Mouse (Mus musculus): ENCODE measurements around the gene Rnf144a.
"Not testable (repeated sequence)": the region's sequence is repeated elsewhere in the genome, so short reads cannot be mapped to it uniquely, and the experiment has no call there.

Rnf144a gene

DNA sequence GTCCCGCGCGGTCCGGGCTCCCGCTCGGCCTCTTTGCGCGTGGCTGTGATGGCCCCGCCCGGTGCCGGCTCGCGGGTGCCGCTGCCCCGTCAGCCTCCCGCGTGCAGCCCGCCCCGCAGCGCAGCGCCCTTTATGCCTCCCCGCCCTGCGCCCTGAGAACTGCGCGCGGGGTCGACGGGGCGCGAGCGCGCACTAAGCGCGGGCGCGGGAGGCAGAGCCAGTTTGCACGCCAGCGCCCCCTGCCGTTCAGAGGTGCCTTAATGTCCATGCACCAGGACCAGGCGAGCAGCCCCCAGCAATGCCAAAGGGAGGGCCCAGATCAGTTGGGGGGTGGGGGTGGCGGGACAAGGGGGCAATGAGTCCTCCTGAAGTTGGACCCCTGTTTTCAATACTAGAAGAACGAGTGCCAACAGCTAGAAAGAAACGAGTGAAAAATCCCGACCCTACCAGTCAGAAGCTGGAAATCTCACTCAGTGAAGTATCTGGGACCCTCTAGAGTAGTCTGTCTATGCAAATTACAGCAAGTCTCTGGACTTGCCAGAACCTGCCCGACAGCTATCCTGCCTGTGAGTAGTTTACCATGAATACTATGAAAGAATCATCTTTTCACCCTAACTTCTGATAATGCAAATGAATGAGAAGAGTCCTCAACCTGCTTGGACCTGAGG, at the start of gene Rnf144a:
Gene Rnf144a, minus strand, starts transcription at position 151 of the 668 bp plus-strand sequence.
- DNase-seq (ENCODE audit: low read depth, low spot score) = no peak

DNA sequence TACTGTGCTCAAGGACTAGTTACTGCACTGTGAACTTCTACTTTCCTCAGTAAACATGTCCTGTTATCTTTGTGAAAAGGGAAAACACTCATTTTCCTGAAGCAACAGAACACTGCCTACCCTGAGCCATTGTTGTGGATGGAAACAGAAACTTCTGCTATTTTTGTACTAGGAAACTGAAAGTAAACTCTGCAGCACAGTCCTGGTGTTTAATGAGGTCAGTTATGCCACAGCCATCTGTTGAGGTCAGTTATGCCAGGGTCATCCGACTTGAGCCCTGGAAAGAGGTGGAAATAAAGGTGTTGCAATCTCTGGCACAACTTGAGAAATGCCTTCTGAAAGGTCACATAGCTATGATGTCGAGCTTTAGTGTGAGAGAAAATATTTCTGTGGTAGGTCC, 45.0 kb upstream of the Rnf144a start:
- no peak for DNase-seq (ENCODE audit: low read depth, low spot score)

DNA sequence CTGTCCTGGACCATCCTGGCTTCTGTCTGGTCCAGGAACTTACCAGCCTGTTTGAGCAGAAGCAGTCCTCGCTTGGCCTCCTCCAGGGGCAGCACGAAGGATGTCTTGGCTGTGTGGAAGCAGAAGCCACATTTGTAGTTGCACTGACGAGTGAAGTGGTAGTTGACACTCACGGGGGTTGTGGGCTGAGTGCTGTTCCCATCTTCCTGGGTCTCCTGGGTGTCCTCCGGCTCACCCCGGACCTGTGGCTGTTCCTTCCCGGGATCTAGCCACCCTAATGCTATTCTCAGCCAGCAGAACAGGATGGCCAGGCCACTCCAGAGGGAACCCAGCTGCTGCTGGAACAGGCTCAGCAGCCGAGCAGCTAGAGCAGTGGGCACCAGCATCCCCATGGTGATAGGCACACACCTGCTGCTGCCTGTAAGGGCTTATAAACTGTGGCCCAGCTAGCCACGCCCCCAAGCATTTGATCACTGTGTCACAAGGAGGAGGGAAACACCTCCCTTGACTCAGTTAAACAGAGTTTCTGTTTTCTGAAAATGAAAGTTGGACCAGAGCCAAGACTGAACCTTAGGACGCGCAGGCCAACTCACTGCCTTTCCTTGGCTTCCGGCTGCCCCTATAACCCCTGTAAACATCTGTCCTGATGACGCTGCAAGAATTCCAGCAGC, 41.1 kb upstream of the Rnf144a start, which contains the start of gene Rsad2:
Gene Rsad2, minus strand, starts transcription at position 425 of the 671 bp plus-strand sequence.
- no peak for DNase-seq (ENCODE audit: low read depth, low spot score)

DNA sequence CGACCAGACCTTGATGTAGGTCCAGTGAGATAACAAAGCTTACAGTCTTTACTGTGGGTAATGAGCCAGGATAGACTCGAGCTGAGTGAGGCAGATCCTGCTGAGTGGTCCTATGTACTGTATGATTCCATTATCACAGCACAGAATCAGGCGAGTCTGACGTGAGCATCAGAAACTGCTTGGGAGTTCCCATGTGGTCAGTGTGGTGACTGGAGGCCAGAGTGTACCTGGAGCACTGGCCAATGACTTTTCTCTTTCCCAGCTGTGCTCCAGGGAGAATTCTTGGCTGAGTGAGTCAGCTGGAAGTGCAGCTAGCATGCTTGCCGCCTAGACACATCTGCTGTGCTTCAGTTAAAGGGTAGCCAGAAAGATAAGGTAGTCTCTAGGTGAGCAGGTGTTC, 39.6 kb upstream of the Rnf144a start:
- DNase-seq (ENCODE audit: low read depth, low spot score) = no peak

DNA sequence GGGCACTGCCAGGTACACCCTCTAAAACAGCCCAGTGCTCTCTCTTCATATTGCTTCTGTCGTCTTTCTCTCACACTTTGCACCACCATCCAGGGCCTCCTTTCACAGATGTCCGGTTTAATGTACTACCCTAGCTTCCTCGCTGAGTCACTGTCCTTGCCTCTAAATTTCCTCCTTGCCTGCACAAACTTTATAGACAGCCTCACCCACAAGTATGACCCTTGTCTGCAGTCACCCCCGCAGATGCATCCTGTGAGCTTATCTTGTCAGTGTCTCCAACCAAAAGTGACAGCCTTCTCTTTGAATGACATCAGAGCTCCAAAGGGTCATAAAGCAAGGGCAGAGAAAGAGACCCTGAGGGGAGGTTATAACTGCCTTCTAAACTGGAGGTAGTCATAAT, 37.9 kb upstream of the Rnf144a start:
- DNase-seq (ENCODE audit: low read depth, low spot score) = no peak

DNA sequence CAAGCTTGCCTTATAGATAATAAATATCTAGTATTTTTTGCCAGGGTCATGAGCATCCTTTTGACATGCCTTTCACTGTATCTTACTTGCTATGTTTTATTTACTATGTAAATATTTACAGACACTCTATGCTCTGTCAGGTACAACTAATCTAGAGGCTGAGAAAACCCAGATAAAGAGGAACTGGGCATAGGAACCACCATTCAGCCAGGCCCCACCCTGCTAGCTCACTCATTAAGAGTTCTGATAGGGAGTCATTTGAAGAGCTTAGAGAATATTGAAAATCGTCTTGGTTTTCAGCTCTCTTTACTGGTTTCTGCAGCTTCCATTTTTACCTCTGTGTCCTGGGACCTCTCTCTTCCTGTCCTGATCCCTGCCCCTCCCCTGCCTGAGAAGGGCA, 36.1 kb upstream of the Rnf144a start:
- no peak for DNase-seq (ENCODE audit: low read depth, low spot score)

DNA sequence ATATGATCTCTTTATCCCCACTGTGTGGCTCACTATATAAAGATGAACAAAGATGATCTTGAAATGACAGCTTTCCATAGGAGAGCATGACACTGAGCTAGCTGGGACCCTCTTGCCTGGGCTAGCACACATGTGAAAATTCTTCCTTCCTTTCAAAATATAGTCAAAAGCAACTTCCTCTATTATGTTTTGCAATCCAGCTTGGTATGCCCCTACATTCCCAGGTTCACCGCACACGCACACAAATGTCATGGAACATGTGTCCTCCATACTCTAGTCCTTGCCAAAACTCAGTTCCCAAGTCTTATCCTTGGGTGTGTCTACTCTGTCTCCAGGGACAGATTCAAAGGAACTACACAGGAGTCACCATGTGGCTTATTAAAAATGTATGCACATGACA, 34.4 kb upstream of the Rnf144a start:
- no peak for DNase-seq (ENCODE audit: low read depth, low spot score)

DNA sequence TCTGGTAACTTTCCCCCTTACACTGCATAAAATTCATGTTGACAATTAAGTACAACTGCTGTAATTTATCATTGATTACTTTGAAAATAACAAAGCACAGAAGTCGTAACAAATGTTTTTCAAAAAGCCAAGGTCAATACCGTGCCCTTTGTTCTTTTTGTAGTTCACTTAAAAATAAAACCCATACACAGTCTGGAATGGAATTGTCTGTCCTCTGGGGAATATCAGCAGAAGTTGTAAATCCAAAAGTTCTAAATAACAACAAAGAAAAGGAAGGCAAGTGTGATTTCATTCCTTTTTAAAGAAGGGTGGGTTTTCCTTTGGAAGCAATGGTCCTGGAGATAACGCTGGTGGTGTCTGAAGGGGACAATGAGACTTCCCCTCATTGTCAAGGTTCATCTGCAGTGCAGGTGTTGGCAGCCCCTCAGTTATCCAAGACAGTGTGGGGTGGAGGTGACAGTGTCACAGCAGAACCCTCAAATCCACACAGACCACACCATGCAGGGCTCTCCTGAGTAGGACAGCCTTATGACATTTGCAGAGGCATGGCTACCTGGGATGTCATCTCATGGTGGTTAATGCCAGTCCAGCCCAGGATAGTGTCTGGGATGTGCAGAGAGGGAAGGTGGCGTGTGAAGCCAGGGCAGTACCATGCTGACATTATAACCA, 31.5 kb upstream of the Rnf144a start:
- DNase-seq (ENCODE audit: low read depth, low spot score) = no peak

DNA sequence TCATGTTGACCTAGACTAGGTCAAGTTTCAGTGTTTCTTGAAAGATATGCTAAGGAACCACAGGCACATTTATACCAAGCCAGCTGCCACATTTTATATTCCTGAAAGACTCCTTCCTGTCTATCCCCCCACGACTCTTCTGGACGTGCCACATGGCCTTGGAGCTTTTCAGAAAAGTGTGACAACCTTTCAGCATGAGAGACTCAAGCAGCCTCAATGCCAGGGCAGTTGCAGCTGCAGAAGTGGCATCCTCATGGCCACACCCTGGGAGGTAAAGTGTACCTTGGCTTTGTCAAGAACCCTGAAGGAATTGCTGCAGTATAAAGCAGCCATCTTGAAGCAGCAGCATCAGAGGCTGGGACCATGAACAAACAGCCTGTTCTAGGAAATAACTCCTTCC, 29.5 kb upstream of the Rnf144a start:
- no peak for DNase-seq (ENCODE audit: low read depth, low spot score)

DNA sequence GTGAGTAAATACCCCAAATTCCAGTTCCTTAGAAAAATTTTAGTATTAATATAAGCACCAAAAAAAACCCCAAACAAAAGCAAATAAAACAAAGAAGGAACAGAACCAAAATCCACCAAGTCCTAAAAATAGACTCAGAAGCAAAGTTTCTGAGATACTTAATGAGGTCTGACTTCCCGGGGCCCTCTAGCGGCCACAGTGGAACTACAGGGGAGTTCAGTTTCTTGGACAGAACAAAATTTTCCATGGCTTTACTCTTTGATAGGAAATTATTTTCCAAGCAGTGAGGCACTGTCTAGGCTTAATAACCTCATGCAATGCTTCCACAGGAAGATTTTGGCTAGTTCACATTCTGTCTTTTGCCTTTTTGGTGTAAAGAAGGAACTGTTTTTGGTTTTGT, 29.0 kb upstream of the Rnf144a start:
- DNase-seq (ENCODE audit: low read depth, low spot score) = peak; percentile 2

DNA sequence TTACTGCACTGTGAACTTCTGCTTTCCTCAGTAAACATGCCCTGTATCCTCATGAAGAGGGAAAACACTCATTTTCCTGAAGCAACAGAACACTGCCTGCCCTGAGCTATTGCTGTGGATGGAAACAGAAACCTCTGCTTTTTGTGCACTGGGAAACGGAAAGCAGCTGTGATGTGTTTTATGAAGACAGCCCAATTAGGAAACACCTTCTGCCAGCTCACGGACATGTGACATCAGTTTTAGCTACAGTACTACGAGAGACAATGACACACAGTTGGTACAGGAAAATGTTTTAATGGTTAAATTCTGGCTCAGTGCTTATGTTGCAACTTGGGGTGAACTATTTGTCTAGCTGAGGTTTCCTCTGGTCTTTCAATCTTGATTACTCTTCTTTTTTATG, 24.3 kb upstream of the Rnf144a start:
- no peak for DNase-seq (ENCODE audit: low read depth, low spot score)

DNA sequence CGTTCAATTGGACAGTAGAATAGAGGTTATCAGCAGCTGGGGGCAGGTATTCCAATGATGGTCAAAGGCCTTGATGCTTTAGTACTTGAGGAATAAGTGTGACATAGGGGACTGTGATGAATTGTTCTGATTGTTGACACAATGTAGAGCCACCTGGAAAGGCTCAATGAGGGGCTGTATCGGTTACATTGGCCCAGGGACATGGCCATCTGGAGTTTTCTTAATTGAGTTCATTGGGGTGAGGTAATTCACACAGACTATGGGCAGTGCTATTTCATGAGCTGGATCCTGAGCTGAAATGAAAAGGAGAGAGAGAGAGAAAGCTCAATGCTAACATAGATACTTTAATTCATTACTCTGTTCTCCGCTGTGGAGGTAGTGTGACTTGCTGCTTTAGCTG, 22.9 kb upstream of the Rnf144a start:
- no peak for DNase-seq (ENCODE audit: low read depth, low spot score)

DNA sequence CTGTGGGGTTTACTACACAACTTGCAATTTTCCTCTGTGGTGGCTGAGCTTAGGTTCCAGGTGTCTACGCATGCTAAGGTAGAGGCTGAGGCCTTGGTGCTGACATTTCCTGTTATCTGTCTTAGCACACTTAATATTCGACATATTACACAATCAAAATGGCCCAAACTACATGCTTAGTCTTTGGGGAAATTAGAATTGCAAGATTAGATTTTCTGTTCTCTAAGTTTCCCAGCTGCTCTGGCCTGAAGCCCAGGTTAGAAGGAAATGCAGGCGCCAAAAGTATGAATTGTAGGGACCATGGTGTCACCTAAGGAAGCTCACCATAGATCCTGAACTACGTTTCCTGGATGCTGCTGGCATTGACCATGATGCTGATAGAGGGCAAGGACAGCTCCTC, 21.3 kb upstream of the Rnf144a start:
- no peak for DNase-seq (ENCODE audit: low read depth, low spot score)

DNA sequence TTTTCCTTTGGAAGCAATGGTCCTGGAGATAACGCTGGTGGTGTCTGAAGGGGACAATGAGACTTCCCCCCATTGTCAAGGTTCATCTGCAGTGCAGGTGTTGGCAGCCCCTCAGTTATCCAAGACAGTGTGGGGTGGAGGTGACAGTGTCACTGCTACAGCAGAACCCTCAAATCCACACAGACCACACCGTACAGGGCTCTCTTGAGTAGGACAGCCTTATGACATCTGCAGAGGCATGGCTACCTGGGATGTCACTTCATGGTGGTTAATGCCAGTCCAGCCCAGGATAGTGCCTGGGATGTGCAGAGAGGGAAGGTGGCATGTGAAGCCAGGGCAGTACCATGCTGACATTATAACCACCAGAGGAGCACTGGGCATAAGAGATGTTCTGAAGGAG, 13.7 kb upstream of the Rnf144a start:
- DNase-seq (ENCODE audit: low read depth, low spot score) = not testable (repeated sequence)

DNA sequence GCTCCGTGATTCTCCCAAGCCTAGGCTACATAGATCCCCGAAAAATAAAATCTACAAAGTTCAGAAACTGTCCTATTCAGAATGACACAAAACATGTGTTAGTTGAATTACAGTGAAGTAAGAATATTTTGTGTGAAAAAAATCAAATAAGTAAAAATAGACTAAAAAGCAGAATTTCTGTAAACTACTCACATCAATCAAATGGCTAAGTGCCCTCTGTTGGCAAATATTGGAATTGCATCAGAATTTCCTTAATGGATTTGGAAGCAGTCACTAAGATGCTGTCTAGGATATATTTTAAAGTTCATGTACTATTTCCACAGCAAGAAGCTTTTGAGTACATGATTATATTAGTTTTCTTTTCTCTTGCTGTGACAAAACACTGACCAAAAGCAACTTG, 9.8 kb upstream of the Rnf144a start:
- DNase-seq (ENCODE audit: low read depth, low spot score) = peak; percentile 2

DNA sequence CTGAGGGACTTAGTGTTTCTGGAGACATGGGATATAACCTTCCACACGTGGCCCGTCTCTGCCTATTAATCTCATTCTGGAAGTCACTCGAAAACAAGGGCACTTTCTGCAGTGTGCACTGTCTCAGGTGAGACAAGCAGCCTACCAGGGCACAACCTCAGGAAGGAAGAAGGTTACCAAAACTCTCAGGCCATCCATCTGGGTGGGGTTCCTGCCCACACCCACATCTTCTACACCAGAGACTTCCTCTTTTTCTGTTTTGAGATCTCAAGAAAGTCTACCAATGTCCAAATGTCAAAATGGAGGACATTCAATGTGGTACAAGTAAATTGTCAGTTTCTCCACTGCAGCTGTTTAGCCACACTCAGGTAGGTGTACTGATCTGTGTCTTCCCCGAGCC, 3.3 kb upstream of the Rnf144a start:
- DNase-seq (ENCODE audit: low read depth, low spot score) = no peak

DNA sequence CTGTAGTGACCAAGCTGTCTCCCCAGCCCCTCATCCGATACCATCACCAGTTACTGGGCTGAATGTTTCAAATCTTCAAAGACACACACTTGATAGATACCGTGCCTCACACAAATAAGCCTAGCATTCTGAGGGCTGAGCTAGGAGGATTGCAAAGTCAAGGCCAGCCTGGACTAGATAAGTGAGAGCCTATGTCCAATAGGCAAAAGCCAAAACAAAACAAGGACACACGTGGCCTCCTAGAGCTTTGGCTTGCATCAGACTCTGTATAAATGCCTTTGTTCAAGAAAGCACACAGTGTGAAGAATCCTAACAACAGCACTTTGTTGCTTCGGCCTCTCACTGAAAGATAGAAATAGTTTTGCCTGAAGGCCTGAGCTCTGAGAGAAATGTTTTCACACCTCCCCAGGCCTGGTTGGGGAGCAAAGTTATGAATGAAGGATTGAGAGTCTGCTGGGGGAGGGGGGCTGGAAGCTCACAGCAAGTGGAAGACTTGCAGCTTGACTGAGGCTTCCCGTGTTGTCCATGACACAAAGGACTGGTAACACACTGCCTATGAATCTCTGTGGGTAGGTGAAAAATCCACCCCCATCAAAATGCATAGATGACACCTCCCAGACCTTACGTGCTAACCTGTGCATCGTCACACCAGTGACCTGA, 1.7 kb upstream of the Rnf144a start:
- no peak for DNase-seq (ENCODE audit: low read depth, low spot score)

DNA sequence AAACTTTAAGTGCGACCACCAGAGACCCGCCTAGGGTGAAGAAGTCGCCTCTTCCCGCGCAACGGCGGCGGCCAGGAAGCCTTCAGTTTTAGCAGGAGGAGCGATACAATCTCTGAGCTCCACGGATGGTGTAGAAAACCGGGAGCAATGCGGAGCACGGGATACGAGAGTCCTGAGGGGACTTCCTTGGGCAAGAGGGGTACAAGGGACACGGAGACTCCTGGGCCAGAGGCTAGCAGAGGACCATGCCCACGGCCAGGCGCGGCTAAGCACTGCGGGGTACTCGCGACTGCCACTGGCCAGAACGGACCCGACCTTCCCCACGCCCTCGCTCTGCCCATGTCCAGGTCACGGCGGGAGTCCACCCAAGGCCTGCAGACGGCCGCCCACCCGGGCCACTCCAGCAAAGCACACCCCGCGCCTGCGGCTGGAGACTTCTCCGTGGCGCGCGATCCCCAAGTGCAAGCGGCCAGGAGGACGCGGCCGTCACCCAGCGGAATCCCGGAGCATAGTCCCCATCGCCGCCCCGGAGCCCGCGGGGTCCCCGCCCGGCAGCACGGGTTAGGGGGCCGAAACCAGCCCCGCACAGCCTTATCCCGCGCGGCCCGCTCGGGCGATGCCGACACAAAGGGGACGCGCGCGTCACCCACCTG, 477 bp downstream of the Rnf144a start:
- no peak for DNase-seq (ENCODE audit: low read depth, low spot score)

DNA sequence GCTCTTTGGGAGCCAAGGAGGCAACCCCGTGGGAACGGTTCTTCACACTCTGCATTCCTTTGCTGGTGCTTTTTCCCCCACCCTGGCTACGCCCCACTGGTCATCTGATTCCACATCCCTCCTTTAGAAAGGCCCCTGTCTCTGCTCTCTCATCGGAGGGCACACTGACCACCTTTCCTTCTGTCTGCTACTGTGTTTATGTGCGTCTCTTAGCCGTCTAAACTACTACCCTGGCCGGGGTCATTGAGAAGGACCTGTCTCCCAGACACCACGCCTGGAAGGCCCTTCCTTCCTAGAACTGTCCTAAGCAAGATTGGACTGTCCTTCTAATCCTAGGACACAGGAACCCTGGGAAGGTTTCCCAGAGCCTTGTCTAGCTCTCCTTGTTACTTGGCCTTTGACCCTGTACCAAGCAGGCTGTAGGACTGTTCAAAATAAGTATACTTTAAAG, 1.1 kb downstream of the Rnf144a start:
- no peak for DNase-seq (ENCODE audit: low read depth, low spot score)

DNA sequence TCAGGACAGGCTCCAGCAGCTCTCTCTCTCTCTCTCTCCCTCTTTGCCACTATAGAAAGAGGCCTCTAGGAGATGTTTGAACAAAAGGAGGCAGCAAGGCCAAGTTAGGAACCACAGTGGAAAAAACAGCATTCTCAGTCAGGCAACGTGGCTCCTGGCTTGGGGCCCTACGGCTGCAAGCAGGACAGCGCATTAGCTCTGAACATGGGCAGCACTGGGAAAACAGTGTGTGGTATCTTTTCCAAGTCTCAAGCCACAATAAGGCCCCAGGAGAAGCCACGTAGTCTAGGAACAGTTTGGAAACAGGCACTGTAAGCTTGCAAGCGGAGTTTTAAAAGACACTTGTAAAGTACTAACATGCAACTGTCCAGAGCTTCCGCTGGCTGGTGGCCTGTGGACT, 2.3 kb downstream of the Rnf144a start:
- no peak for DNase-seq (ENCODE audit: low read depth, low spot score)

DNA sequence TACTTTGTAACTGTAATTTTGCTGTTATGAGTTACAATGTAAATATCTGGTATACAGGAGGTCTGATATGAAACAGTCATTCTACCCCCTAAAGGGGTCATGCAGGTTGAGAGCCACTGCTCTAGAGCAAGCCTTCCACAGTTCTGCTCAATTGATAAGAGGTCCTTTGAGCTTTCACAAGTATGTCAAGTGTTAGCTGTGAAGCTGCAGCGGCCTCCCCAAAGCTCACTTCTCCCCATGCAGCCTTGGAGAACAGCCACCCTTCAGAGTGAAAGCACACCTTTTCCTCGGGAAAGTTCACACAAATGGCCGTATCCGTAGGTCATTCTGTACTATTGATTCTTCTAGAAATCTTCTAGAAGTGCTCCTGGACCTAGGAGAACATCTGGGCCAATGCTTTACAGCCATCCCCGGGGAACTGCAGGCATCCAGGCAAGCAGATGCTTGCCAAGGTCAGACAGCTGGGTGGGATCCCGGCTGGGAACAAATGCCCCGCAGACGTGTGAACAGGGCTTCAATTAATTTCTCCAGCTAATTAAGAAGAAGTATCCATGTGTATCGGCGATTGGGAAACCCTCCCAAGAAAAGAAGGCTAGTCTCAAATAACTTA, 3.1 kb downstream of the Rnf144a start:
- no peak for DNase-seq (ENCODE audit: low read depth, low spot score)

All from A20 (cell line).